8 mouse cellular contexts compared by ENCODE assay signal in the genomic region with DNA sequence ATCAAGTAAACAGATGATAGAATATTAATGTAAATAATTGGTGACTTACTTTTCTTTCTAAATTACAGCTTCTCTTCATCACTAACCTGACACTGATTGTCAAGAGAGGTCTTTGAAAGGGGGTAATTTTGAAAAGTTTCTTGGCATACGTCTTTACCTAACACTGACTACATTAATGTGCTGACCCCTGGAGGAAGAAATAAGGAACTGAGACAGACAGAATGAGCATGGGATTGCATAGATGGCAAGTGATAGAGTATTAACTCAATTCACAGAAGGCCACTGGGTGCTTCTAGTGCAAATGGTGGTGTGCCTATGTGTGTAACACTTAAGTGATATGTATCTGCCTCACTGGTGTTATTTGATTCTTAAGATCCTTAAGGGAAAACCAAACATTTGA.
DNase-seq lines count a peak whose midpoint lies in the region; ATAC-seq and TF ChIP-seq lines count a peak whose summit lies in the region.

No protein-coding gene starts in this region.

- no peak overlapping the region for H3K4me3 ChIP-seq in intestine, postnatal 0 days (ENCODE audit: low read depth, low read length)
- no peak overlapping the region for H3K4me3 ChIP-seq in intestine, embryonic 16.5 days (ENCODE audit: low read length)
- no peak overlapping the region for H3K4me3 ChIP-seq in midbrain, embryonic 11.5 days (ENCODE audit: low read depth, low read length)
- H3K4me3 ChIP-seq in midbrain, embryonic 16.5 days (ENCODE audit: low read depth, low read length): no peak overlapping the region

- H3K9ac ChIP-seq in intestine, postnatal 0 days (ENCODE audit: low read depth, low read length): no peak overlapping the region
- no peak overlapping the region for H3K9ac ChIP-seq in intestine, embryonic 16.5 days (ENCODE audit: low read depth, low read length)
- no peak overlapping the region for H3K9ac ChIP-seq in midbrain, embryonic 11.5 days (ENCODE audit: low read length)
- no peak overlapping the region for H3K9ac ChIP-seq in midbrain, embryonic 16.5 days (ENCODE audit: low read depth, low read length)

- no peak overlapping the region for H3K4me2 ChIP-seq in intestine, postnatal 0 days (replicated peaks; ENCODE audit: low read depth)
- H3K4me2 ChIP-seq in intestine, embryonic 16.5 days (ENCODE audit: low read depth, low read length): no peak overlapping the region
- H3K4me2 ChIP-seq in midbrain, embryonic 11.5 days: no peak overlapping the region
- no peak overlapping the region for H3K4me2 ChIP-seq in midbrain, embryonic 16.5 days (ENCODE audit: low read length)

- H3K9me3 ChIP-seq in intestine, postnatal 0 days (ENCODE audit: control insufficient read depth): no peaks in the 10 kb centered on the region
- H3K9me3 ChIP-seq in intestine, embryonic 16.5 days (ENCODE audit: control insufficient read depth, low read length): no peaks in the 10 kb centered on the region
- H3K9me3 ChIP-seq in midbrain, embryonic 11.5 days (ENCODE audit: control insufficient read depth, low read length): no peaks in the 10 kb centered on the region
- H3K9me3 ChIP-seq in midbrain, embryonic 16.5 days (replicated peaks; ENCODE audit: control insufficient read depth, low read length, poor library complexity, severe bottlenecking): no peaks in the 10 kb centered on the region

- H3K27ac ChIP-seq in intestine, postnatal 0 days (ENCODE audit: low read depth, low read length): no peak overlapping the region
- H3K27ac ChIP-seq in intestine, embryonic 16.5 days (ENCODE audit: low read length): no peak overlapping the region
- no peak overlapping the region for H3K27ac ChIP-seq in midbrain, embryonic 11.5 days (ENCODE audit: low read depth, low read length)
- H3K27ac ChIP-seq in midbrain, embryonic 16.5 days (ENCODE audit: low read length): no peak overlapping the region

- H3K27me3 ChIP-seq in intestine, postnatal 0 days (replicated peaks; ENCODE audit: control insufficient read depth, insufficient read depth, low read length): no peaks in the 10 kb centered on the region
- H3K27me3 ChIP-seq in intestine, embryonic 16.5 days (replicated peaks; ENCODE audit: control insufficient read depth, insufficient read depth, low read length): no peaks in the 10 kb centered on the region
- no peaks in the 10 kb centered on the region for H3K27me3 ChIP-seq in midbrain, embryonic 11.5 days (ENCODE audit: control insufficient read depth, insufficient read depth, low read length)
- no peaks in the 10 kb centered on the region for H3K27me3 ChIP-seq in midbrain, embryonic 16.5 days (ENCODE audit: control insufficient read depth, insufficient read depth, low read depth, low read length)

- no peak for ATAC-seq in intestine, postnatal 0 days
- no peak for ATAC-seq in intestine, embryonic 16.5 days
- peak; percentile 59; the same call in 1 of the 2 replicates for ATAC-seq in midbrain, embryonic 11.5 days (ENCODE audit: low FRiP score)
- ATAC-seq in midbrain, embryonic 16.5 days: no peak
- ATAC-seq in common myeloid progenitor, adult 5-6 weeks (replicated peaks; ENCODE audit: low read depth, poor library complexity, severe bottlenecking): 0 out of 2 replicates have a peak, but pooled peaks have one; percentile 39

- peak; percentile 49 for TF ChIP-seq CTCF in intestine, postnatal 0 days (IDR thresholded peaks at IDR 0.05; ENCODE audit: low read depth)

- DNase-seq in midbrain, embryonic 11.5 days (ENCODE audit: low spot score, missing footprints): no peak
- peak; percentile 43 for DNase-seq in retina, embryonic 14.5 days (ENCODE audit: low spot score)
- DNase-seq in B cell, adult 2 months: no peak
- no peak for DNase-seq in heart, adult 9 months (ENCODE audit: low spot score in 2 of 2)

- WGBS in intestine, postnatal 0 days: 34% methylated on average over 1 of the region's 1 CpGs
- WGBS in intestine, embryonic 16.5 days: 26% methylated on average over 1 of the region's 1 CpGs
- 16% methylated on average over 1 of the region's 1 CpGs for WGBS in midbrain, embryonic 11.5 days
- 13% methylated on average over 1 of the region's 1 CpGs for WGBS in midbrain, embryonic 16.5 days

- H3K4me1 ChIP-seq in intestine, postnatal 0 days (replicated peaks; ENCODE audit: control insufficient read depth, insufficient read depth, low read length): no peaks in the 10 kb centered on the region
- no peaks in the 10 kb centered on the region for H3K4me1 ChIP-seq in intestine, embryonic 16.5 days (ENCODE audit: control insufficient read depth, insufficient read depth, low read length)
- no peaks in the 10 kb centered on the region for H3K4me1 ChIP-seq in midbrain, embryonic 11.5 days (ENCODE audit: control insufficient read depth, insufficient read depth, low read length)
- H3K4me1 ChIP-seq in midbrain, embryonic 16.5 days (ENCODE audit: control insufficient read depth, insufficient read depth, low read length): peaks cover 5% of the 10 kb centered on the region; the same call in 1 of the 2 replicates

- H3K36me3 ChIP-seq in intestine, postnatal 0 days (ENCODE audit: control insufficient read depth, insufficient read depth): no peaks in the 10 kb centered on the region
- H3K36me3 ChIP-seq in intestine, embryonic 16.5 days (ENCODE audit: control insufficient read depth, insufficient read depth, low read length): no peaks in the 10 kb centered on the region
- H3K36me3 ChIP-seq in midbrain, embryonic 11.5 days (ENCODE audit: control insufficient read depth, insufficient read depth, low read length): no peaks in the 10 kb centered on the region
- no peaks in the 10 kb centered on the region for H3K36me3 ChIP-seq in midbrain, embryonic 16.5 days (ENCODE audit: control insufficient read depth, insufficient read depth, low read length)

Comparison
In these comparisons a context has a peak if more than half of its experiments do, and no peak if none do; other contexts are left out.
1. ATAC-seq: peak in midbrain, embryonic 11.5 days (single experiment) and common myeloid progenitor, adult 5-6 weeks (single experiment); none in intestine, postnatal 0 days (single experiment), intestine, embryonic 16.5 days (single experiment) and midbrain, embryonic 16.5 days (single experiment).